Mouse (Mus musculus) MEL (cell line): ENCODE measurements at regions not wholly inside any gene's neighbourhood (a gene's known extent, or its start where the extent isn't known, plus 50 kb on each side); places are given as distances from the start of the nearest gene placed in this dataset.

ENCODE experiments used
- CTCF ChIP-seq, 3 experiments: IDR thresholded peaks in 2 of 3; conservative IDR thresholded peaks in 1 of 3; 2 replicates each; pipeline ENCODE4 v1.5.1; 2011 to 2012; ENCODE audit warnings: low read length in 3 of 3, low read depth in 2 of 3, mild to moderate bottlenecking in 2 of 3, improper control_type of control experiment in 1 of 3, inconsistent platforms in 1 of 3, mixed read lengths in 1 of 3, moderate library complexity in 1 of 3; ENCODE audit not compliant: control insufficient read depth in 1 of 3, insufficient read depth in 1 of 3, poor library complexity in 1 of 3, severe bottlenecking in 1 of 3
- EP300 ChIP-seq, 2 experiments: IDR thresholded peaks; 2 replicates each; pipeline ENCODE4 v1.6.1; 2011; ENCODE audit warnings: improper control_type of control experiment in 2 of 2, low read length in 2 of 2, low read depth in 1 of 2, mild to moderate bottlenecking in 1 of 2
- HCFC1 ChIP-seq: IDR thresholded peaks from 2 replicates; pipeline ENCODE4 v1.6.1; 2012; ENCODE audit warnings: low read depth, mild to moderate bottlenecking, inconsistent platforms, low read length, improper control_type of control experiment, moderate library complexity
- MEF2A ChIP-seq: IDR thresholded peaks from 2 replicates; pipeline ENCODE4 v1.6.1; 2014; ENCODE audit warnings: low read depth, mild to moderate bottlenecking, inconsistent platforms, low read length, improper control_type of control experiment; ENCODE audit not compliant: poor library complexity, insufficient replicate concordance, severe bottlenecking; ENCODE audit errors: extremely low read depth
- POLR2A ChIP-seq, 2 experiments: IDR thresholded peaks; 2 replicates each; pipeline ENCODE4 v1.6.1; 2011 to 2012; ENCODE audit warnings: low read length in 2 of 2, mild to moderate bottlenecking in 2 of 2, control low read depth in 1 of 2, improper control_type of control experiment in 1 of 2, low read depth in 1 of 2, moderate library complexity in 1 of 2; ENCODE audit not compliant: control insufficient read depth in 1 of 2, insufficient read depth in 1 of 2, poor library complexity in 1 of 2
- RCOR1 ChIP-seq: IDR thresholded peaks from 2 replicates; pipeline ENCODE4 v1.6.1; 2012; ENCODE audit warnings: low read depth, mild to moderate bottlenecking, inconsistent platforms, low read length, improper control_type of control experiment

DNA sequence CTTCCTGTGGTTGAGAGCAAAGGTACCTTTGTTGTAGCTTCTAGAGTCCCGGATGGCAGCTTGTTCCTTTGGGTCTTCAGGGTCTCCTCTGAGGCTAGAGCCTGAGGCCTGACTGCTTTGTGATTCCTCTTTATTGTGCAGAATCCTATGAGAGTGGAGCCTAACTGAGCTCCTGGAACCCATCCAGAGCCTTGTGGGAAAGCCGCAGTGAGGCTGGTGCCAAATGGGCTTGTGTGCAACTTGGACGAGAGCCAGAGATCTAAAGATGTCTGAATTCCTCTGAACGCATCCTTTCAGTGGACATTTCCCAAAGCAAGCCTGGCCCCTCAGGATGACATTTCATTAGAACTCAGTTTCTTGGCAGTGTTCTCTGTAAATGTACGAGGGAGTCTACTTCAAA lies 178.4 kb upstream of the Tmem72 start:
- TF ChIP-seq CTCF (IDR thresholded peaks at IDR 0.05 in 2 of 3, conservative IDR thresholded peaks at IDR 0.05 in 1 of 3; ENCODE audit: control insufficient read depth in 1 of 3, insufficient read depth in 1 of 3, low read depth in 2 of 3, low read length in 3 of 3, poor library complexity in 1 of 3, severe bottlenecking in 1 of 3), result no peak
- no peak for TF ChIP-seq POLR2A (IDR thresholded peaks at IDR 0.05; ENCODE audit: control insufficient read depth in 1 of 2, insufficient read depth in 1 of 2, low read depth in 1 of 2, low read length in 2 of 2, poor library complexity in 1 of 2)
- no peak for TF ChIP-seq EP300 (IDR thresholded peaks at IDR 0.05; ENCODE audit: low read depth in 1 of 2, low read length in 2 of 2)
- no peak for TF ChIP-seq HCFC1
- TF ChIP-seq RCOR1, result no peak
- no peak for TF ChIP-seq MEF2A
